8 mouse cellular contexts compared by ENCODE assay signal in the genomic region with DNA sequence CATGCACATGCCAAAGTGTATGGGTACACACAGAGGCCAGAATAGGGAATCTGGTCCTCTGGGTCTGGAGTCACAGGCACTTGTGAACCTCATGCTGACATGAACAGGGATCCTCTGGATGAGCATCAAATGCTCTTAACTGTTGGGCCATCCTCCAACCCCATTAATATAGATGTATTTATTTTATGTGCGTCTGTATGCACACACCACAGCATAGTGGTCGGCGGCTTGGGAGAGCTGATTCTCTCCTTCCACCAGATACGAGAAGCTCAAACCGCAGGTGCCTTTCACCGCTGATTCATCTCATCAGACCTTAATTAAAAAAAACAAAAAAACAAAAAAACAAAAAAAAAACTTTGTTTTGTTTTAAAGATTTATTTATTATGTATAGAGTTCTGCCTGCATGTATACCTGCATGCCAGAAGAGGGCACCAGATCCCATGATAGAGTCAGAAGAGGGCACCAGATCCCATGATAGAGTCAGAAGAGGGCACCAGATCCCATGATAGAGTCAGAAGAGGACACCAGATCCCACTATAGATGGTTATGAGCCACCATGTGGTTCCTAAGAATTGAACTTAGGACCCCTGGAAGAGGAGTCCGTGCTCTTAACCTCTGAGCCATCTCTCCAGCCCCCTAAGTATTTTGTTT.
DNase-seq lines count a peak whose midpoint lies in the region; ATAC-seq and TF ChIP-seq lines count a peak whose summit lies in the region.

No protein-coding gene starts in this region.

- H3K4me2 ChIP-seq in liver, postnatal 0 days (ENCODE audit: low read depth, low read length) = no peak overlapping the region
- H3K4me2 ChIP-seq in liver, embryonic 11.5 days = no peak overlapping the region
- no peak overlapping the region for H3K4me2 ChIP-seq in forebrain, embryonic 16.5 days (ENCODE audit: low read length)

- no peak overlapping the region for H3K4me3 ChIP-seq in liver, postnatal 0 days (ENCODE audit: low read depth, low read length)
- H3K4me3 ChIP-seq in liver, embryonic 11.5 days (ENCODE audit: low read depth, low read length) = no peak overlapping the region
- no peak overlapping the region for H3K4me3 ChIP-seq in forebrain, embryonic 16.5 days (replicated peaks; ENCODE audit: low read length)

- peak; percentile 74 for DNase-seq in CD4-positive, CD25-positive, alpha-beta regulatory T cell, adult 2 months (ENCODE audit: low read depth, low spot score)
- no peak for DNase-seq in liver, postnatal 0 days
- no peak for DNase-seq in liver, embryonic 11.5 days (ENCODE audit: low spot score)
- peak; percentile 58 for DNase-seq in adrenal gland, adult 2 months
- DNase-seq in kidney, postnatal 4 days = peak; percentile 42 to 64
- DNase-seq in retina, embryonic 14.5 days (ENCODE audit: low spot score) = peak; percentile 42

- H3K36me3 ChIP-seq in liver, postnatal 0 days (replicated peaks; ENCODE audit: insufficient read depth, low read length) = no peaks in the 10 kb centered on the region; the same call in 1 of the 2 replicates
- H3K36me3 ChIP-seq in liver, embryonic 11.5 days (ENCODE audit: control insufficient read depth, insufficient read depth, low read length) = no peaks in the 10 kb centered on the region
- H3K36me3 ChIP-seq in forebrain, embryonic 16.5 days (ENCODE audit: control insufficient read depth, insufficient read depth) = no peaks in the 10 kb centered on the region

- peak; percentile 81 for TF ChIP-seq CTCF in liver, postnatal 0 days (IDR thresholded peaks at IDR 0.05; ENCODE audit: low read depth)

- no peaks in the 10 kb centered on the region for H3K27me3 ChIP-seq in liver, postnatal 0 days (ENCODE audit: insufficient read depth, low read length)
- H3K27me3 ChIP-seq in liver, embryonic 11.5 days (replicated peaks; ENCODE audit: control insufficient read depth, insufficient read depth, low read length) = no peaks in the 10 kb centered on the region; the same call in 1 of the 2 replicates
- no peaks in the 10 kb centered on the region for H3K27me3 ChIP-seq in forebrain, embryonic 16.5 days (replicated peaks; ENCODE audit: control insufficient read depth, insufficient read depth, low read length)

- no peak for ATAC-seq in CD4-positive, CD25-positive, alpha-beta regulatory T cell, adult 4 months
- 0 out of 2 replicates have a peak, but pooled peaks have one; percentile 47 for ATAC-seq in liver, postnatal 0 days
- ATAC-seq in liver, embryonic 11.5 days (replicated peaks; ENCODE audit: low FRiP score) = no peak
- peak; percentile 47; the same call in 1 of the 2 replicates for ATAC-seq in forebrain, embryonic 16.5 days

- no peak overlapping the region for H3K27ac ChIP-seq in liver, postnatal 0 days (ENCODE audit: low read depth)
- no peak overlapping the region for H3K27ac ChIP-seq in liver, embryonic 11.5 days (ENCODE audit: low read depth, low read length)
- peak overlapping the region; percentile 68 for H3K27ac ChIP-seq in forebrain, embryonic 16.5 days (ENCODE audit: low read length)

- H3K4me1 ChIP-seq in liver, postnatal 0 days (ENCODE audit: insufficient read depth) = no peaks in the 10 kb centered on the region
- H3K4me1 ChIP-seq in liver, embryonic 11.5 days (replicated peaks; ENCODE audit: control insufficient read depth, insufficient read depth, low read length) = no peaks in the 10 kb centered on the region
- peaks cover 10% of the 10 kb centered on the region for H3K4me1 ChIP-seq in forebrain, embryonic 16.5 days (replicated peaks; ENCODE audit: control insufficient read depth, insufficient read depth, low read length)

- H3K9me3 ChIP-seq in liver, postnatal 0 days (ENCODE audit: low read length) = no peaks in the 10 kb centered on the region
- no peaks in the 10 kb centered on the region for H3K9me3 ChIP-seq in liver, embryonic 11.5 days (ENCODE audit: control insufficient read depth, low read length)
- no peaks in the 10 kb centered on the region for H3K9me3 ChIP-seq in forebrain, embryonic 16.5 days (ENCODE audit: control insufficient read depth, low read length)

- 69% methylated on average over 7 of the region's 7 CpGs for WGBS in liver, postnatal 0 days (ENCODE audit: insufficient replicate concordance)
- 67% methylated on average over 7 of the region's 7 CpGs for WGBS in liver, embryonic 11.5 days
- 68% methylated on average over 7 of the region's 7 CpGs for WGBS in forebrain, embryonic 16.5 days

- TF ChIP-seq EP300 in liver, postnatal 0 days (IDR thresholded peaks at IDR 0.05; ENCODE audit: low read depth) = no peak

- no peak overlapping the region for H3K9ac ChIP-seq in liver, postnatal 0 days (replicated peaks)
- H3K9ac ChIP-seq in liver, embryonic 11.5 days (ENCODE audit: low read depth, low read length) = no peak overlapping the region
- H3K9ac ChIP-seq in forebrain, embryonic 16.5 days (replicated peaks; ENCODE audit: low read depth, low read length) = no peak overlapping the region

Comparison
In these comparisons a context has a peak if more than half of its experiments do, and no peak if none do; other contexts are left out.
1. ATAC-seq: peak in liver, postnatal 0 days (single experiment) and forebrain, embryonic 16.5 days (single experiment); none in CD4-positive, CD25-positive, alpha-beta regulatory T cell, adult 4 months (single experiment) and liver, embryonic 11.5 days (single experiment).
2. DNase-seq: peak in CD4-positive, CD25-positive, alpha-beta regulatory T cell, adult 2 months (single experiment), adrenal gland, adult 2 months (single experiment), kidney, postnatal 4 days (2 of 2) and retina, embryonic 14.5 days (single experiment); none in liver, postnatal 0 days (single experiment) and liver, embryonic 11.5 days (single experiment).